Mouse (Mus musculus) liver, embryonic 14.5 days (tissue): Measurements from ENCODE around the gene Bcdin3d.

Source experiments
- CTCF ChIP-seq: IDR thresholded peaks from 2 replicates; pipeline ENCODE4 v1.5.1; 2016; ENCODE audit warnings: antibody characterized with exemption, low read depth, control low read depth
- EP300 ChIP-seq: IDR thresholded peaks from 2 replicates; pipeline ENCODE4 v1.6.1; 2016; ENCODE audit warnings: antibody characterized with exemption, low read depth

GRCm38 (mm10) chr15:99469067-99469466 lies 5.5 kb downstream of the Bcdin3d start:
- no peak for TF ChIP-seq EP300
- peak; percentile 86 for TF ChIP-seq CTCF
